Mouse (Mus musculus) brain, embryonic 18.5 days (tissue): ENCODE data around the gene Olfr1344.
A peak's percentile ranks its signal among the peaks of the same experiment; 100 is the strongest.
"Not testable (repeated sequence)": the region's sequence is repeated elsewhere in the genome, so short reads cannot be mapped to it uniquely, and the experiment has no call there.

Source experiments
- DNase-seq: peaks from one replicate; pipeline ENCODE4 v3.0.0-alpha.2; 2012; ENCODE audit warnings: low read depth, low spot score

The Olfr1344 gene

DNA sequence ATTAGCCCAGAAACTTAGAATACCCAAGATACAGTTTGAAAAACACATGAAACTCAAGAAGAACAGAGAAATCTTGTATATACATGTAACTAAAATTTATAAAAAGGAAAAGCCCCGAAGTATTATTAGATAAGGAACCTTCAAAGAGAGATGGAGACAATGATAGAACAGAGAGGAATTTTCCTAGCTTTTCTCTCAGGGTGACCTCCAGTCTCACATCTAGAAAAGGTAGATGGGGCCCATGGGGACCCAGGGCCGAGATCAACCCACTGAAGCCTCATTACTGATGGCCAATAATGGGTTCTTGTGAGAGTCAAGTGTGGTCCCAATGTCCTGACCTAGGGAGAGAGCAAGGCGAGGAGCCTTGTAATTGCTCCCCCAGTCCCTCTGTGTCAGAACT lies at the start of gene Olfr1344:
TSS of gene Olfr1344 (plus strand) at position 301 of the 400 bp plus-strand sequence.
- no peak for DNase-seq

DNA sequence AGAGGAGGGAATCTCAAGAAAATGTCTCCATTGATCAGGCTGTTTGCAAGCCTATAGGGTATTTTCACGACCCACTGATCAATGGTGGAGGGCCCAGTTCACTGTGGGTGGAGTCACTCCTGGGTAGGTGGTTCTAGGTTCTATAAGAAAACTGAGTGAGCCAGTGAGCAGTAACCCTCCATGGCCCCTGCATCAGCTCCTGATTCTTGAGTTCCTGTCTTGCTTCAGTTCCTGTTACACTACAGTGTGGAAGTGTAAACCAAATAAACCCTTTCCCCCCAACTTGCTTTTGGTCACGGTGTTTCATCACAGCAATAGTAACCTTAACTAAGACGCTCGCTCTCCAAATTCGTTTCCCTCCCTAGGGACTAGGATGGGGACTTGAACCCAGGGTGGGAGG lies 49.5 kb upstream of the Olfr1344 start:
- no peak for DNase-seq

DNA sequence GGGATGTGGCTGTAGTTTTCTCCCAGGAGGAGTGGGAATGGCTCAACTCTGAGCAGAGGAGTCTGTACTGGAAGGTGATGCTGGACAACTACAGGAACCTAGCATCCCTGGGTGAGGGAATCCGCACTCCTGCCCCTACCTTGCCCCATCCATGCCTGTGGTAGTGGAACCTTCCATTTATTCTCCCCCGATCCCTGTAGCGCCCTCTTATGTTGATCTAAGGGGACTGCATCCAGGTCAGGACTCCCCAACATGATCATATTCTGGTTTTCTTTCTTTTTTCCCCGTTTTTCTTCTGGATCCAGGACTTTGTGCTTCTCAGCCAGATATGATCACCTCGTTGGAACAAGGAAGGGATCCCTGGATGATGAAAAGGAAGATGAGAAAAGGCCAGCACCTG lies 49.0 kb upstream of the Olfr1344 start:
- no peak for DNase-seq

DNA sequence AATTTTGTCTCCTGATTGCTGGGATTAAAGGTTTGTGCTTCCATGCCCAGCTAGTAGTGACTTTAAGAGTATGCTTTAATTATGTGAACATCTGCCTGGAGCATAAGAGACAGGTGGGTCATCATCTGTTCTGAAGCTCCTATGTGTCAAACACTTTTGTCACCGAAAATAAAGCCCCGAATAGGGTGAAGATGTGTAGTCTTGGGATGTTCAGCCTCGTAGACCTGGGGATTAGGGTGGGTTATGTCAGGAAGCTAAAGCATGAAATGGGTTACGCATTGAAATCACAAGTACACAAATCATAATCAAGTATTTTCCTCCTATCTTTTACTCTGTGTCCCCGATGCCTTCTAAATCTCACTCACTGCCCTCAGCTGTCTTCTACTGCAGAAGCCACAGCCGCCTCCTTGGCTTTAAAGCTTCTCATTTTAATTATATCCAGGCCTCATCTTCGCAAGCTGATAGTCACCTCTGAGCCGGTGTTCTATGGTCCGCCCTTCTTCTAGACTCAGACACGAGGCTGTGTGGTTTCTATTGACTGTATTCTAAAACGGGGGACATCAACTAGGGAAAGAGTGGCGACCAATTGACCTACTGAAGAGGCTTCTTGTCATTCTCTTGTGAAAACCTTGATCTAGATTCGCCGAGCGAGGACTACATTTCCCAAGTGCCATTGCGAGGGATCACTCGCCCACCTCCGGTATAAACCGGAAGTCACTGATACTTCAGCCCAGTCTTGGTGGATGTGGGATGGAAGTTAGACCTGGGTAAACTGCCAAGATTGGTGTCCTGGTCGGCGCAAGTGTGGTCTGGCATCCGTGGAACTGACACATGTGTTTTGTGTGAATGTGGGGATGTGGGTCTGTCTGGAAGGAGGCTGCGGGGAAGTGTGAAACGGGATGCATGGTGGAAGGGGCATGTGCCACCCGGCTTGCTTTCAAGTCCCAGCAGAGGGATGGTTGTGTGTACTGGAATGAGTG lies 40.2 kb upstream of the Olfr1344 start, which contains the start of gene Smim17:
TSS of gene Smim17 (plus strand) at position 720 of the 980 bp plus-strand sequence.
- peak; percentile 37 for DNase-seq

DNA sequence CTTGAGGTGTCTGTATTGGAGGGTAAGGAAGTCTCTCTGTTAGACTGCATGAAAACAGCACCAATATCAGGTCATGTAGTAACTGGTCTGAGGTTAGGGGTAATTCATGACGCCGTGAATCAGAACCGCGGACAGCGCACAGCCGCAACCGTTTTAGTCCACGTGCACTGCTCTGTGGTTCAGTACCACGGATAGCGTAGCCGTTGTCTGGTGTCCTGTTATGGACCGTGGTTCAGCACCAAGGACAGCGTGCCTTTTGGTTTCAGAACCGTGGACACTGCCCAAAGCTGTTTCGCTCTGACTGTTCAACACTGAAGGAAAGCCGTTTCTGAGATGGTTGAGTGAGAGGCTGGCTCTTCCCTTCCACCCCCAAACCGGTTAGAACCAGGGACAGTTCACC lies 28.4 kb upstream of the Olfr1344 start, which contains the start of gene Gm20715:
TSS of gene Gm20715 (plus strand) at position 235 of the 400 bp plus-strand sequence.
- no peak for DNase-seq

DNA sequence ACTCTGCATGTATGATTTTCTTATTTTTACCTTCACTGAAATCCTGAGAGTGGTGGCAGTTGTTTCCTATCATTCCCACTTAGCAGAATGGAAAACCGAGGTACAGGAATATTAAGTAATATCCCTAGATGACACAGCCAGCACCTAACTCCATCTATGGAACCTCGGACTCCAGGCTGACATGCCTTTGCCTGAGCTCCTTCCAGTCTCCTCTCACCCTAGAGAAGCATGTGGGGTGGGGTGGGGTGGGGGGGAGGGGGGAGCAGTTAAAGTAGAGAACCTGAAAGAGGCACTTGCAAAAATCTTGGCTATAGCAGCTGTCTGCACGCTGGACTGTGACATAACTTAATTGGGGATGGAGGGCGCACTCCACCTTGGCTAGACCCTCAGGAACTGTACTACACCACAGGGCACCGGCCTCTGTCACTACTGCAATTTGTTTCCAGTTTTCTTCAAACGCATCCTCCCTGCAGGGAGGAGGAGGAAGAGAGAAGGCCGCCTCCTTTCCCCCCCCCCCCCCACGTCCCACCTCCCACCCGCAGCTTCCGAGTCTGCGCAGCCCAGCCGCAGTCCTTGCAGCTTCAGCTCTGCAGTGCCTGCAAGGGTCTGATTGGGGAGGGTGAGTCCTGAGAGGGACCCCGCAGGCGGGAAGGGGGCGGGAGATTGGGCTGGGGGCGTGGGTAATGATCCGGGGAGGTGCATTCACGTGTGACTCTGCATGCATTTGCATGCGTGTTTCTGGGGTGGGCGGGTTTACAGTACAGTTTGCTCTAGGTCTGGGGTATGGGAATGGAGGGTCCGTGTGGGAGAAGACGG lies 23.7 kb upstream of the Olfr1344 start:
- peak; percentile 40 for DNase-seq

DNA sequence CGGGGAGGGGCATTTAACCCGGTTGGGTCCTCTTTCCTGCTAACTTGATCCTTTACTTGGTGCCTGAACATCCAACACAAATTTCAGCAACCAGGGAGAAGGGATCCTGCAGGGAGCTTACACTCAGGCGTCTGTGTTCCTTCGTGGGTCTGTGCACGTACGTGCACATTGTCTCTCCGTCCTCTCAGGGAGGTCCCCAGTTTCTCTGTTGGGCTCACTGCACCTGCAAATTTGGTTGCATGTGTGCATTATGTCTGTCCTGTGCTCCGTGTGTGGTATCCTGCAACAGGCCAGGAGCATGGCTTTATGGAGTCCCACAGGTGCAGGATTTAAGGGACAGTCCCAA lies 23.1 kb upstream of the Olfr1344 start:
- DNase-seq = no peak

DNA sequence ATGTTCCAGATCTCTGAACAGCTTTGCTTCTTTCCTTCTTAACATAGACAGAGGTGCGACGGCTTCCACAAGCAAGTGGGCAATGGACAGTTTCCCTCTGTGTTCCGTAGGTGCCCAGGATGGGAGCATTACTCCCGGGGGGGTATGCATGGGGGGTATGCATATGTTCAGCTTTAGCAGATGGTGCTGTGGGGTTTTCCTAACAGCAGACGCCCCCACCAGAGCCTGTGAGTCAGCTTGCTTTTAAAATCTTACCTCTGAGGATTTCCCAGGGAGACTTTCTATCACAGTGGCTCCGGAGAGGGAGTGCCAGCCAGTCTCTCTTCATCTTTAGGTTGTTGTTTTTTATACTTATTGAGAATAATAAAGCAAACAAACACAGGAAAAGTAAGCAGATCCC lies 18.6 kb upstream of the Olfr1344 start:
- no peak for DNase-seq

DNA sequence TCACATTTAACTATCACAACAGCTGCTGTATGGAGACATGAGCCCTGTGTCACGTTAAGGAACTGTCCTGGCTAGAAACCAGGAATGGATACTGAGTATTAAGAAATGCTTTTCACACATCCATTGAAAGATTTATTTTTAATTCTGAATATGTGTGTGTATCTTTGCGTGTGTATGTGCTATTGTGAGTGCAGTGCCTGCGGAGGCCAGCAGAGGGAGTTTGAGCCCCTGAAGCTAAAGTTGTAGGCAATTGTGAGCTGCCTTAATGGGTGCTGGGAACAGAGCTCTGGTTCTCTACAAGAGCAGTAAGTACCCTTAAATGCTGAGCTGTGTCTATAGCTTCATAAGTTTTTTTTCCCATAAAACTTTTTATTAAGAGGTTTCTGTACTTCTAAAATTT lies 9.1 kb upstream of the Olfr1344 start:
- no peak for DNase-seq

DNA sequence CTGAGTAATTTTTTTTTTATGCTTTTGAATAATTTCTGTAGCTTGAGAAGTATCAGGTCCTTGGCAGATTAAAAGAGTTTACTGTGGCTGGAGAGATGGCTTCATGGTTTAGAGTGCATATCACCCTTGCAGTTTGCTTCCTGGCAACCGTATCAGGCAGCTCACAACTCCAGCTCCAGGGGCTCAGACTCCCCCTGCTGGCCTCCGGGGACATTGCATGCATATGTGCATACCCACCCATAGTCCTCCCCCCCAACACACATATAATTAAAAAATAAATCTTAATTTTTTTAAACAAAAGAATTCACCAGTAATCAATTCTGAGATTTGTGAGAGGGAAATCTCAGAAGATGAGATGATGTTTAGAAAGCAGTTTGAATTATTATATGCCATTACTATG lies 8.1 kb upstream of the Olfr1344 start:
- DNase-seq = no peak

DNA sequence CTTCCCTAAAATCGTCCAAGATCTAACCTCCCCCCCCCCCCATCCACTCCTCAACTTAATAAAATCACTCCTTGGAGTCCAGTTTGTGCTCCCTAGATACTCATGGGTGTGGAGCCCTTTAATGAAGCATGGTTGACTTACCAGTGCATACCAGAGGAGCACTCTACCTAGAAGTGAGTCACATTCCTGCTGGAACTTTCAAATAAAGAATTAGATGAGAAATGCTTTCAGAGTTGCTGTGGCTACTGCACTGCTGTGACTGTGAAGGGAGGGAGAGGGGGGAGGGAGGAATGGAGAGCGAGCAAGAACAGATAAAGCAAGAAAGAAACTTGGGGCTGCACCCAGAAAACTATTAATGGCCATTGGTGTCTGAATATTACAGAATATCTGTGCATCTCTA lies 2.7 kb downstream of the Olfr1344 start:
- DNase-seq = no peak

DNA sequence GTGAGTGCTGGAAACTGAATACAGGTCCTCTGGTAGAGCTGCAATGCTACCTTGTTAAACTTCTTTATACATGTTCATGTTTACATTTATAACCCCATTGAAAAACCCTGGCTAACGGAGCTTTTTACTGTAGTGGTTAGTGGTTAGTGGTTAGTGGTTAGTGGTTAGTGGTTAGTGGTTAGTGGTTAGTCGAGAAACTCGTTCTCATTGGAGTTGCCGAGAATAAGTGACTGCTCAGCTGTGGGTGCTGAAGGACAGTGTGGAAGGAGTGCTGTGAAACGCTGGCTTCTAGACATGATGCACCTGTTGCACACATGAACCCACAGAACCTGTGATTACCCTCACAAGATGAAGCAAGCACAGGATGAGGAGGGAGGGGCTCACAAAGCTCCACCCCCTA lies 9.3 kb downstream of the Olfr1344 start:
- no peak for DNase-seq

DNA sequence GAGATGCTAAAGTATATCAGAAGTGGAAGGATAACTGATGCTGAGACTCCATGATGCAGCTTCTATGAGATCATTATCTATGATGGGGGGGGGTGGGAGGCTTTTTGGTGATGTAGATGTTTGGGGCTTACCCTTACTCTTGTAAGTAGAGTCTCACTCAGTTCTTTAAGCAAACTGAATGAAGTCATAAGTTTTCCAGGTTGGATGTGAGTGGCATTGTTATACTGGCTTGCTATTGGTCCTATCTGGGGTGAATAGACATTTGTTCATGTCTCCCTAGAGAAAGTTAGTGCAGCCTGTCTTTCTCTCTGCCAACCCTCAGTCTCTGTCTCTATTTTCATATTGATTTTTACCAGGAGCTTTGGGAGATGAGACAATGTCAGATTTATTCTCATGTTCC lies 17.4 kb downstream of the Olfr1344 start, which contains the start of gene Olfr1336:
TSS of gene Olfr1336 (plus strand) at position 301 of the 400 bp plus-strand sequence.
- DNase-seq = no peak

DNA sequence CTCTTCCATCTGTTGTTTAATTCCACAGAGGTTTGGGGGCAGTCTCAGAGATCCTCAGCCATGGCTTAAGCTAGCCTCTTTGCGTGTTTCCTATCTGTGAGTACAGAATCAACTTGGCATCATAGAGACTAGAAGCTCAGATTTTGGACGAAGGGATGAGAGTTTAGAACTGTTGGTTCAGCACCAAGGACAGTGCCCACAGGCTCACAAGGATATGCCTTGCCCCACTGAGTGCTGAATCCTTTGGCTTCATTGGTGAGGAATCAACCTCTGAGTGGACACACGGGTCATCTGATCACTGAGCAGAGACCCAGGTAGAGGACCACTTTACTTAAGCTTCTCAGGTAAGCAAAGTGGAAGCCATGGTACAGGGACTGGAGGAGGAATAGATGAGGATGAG lies 17.9 kb downstream of the Olfr1344 start:
- DNase-seq = no peak

DNA sequence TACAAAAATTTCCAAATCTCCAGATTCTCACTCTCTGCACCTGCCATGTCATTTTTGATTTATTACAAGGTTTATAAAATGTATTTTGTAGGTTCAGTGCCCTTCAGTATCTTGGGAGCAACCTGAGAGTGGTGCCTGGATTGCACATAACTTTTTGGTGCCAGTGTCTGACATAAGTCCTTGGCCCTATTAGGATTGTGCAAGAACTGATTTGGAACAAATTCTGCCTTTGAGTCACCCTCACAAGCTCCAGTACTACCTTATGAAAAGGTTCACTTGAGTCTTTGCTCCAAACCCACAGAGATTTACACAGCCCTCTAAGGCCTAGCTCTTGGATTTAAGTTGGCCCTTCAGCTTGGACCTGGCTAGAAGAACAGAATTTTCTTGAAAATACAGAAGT lies 28.5 kb downstream of the Olfr1344 start, which contains the start of gene Olfr1346:
TSS of gene Olfr1346 (plus strand) at position 151 of the 400 bp plus-strand sequence.
- no peak for DNase-seq

DNA sequence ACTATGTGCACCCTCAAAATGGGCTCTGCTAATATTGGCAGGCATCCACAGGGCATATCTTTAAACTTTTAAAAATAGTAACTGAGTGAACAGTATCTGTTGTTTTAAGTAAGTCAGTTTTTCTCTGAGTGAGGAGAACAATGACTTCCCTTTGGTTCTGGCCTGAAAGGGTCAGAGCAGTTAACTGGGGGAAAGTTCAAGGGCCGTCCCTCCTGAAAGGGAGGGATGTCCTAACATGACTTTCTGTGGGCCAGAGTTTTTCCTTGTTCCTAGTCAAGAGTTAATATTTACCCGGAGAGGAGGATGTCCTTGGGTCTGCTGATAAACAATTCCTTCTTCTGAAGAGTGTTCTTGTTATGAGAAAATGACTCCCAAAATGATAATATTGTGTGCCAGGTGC lies 39.1 kb downstream of the Olfr1344 start:
- not testable (repeated sequence) for DNase-seq

DNA sequence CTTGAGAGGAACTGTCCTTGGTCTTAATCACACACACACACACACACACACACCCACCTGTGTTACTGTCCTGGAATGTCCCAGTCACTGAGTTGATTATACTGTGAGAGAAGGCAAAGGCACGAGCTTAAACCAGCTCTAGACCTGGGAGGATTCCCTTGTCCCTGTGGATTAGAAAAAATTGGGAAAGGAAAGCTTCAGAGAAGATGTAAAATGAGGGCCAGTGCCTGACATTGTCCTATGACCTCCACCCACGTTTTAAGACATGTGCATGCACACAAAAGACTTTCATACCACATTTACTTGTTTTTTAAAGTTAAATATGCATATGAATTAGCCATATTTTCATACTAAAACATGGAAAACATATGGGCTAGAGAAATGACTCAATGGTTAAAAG lies 48.4 kb downstream of the Olfr1344 start, which contains the start of gene Olfr5:
TSS of gene Olfr5 (minus strand) at position 101 of the 400 bp plus-strand sequence.
- DNase-seq = no peak
